Mouse (Mus musculus) layer of hippocampus, adult 2 months (tissue): ENCODE results near the gene Sypl2. TPM values are rescaled to one million over a fixed set of nuclear protein-coding genes. Genes with fewer than 3 reads are reported as not detected.
A peak's percentile ranks its signal among the peaks of the same experiment; 100 is the strongest.

Experiments
- DNase-seq, 2 experiments: peaks; one replicate each; pipeline ENCODE4 v3.0.0; 2022; ENCODE audit warnings: low spot score in 2 of 2
- H3K27ac ChIP-seq: fragments of 200-600 bp; 2 replicates; pipeline ENCODE4 v1.8.1; 2022
- H3K4me3 ChIP-seq: fragments of 200-600 bp; 2 replicates; pipeline ENCODE4 v1.8.1; 2022; ENCODE audit warnings: mild to moderate bottlenecking
- CTCF ChIP-seq: fragments of 200-600 bp; conservative IDR thresholded peaks from 2 replicates; pipeline ENCODE4 v1.8.1; 2022; ENCODE audit warnings: antibody characterized with exemption, mild to moderate bottlenecking, moderate library complexity
- total RNA-seq, 2 experiments: library from RNA; stranded (reverse); gene quantifications; 2 replicates each; pipeline ENCODE4 v1.2.3; 2021

Sypl2 gene
- total RNA-seq, 2 experiments from 2014 or later: 2.0 to 3.0 TPM

DNA sequence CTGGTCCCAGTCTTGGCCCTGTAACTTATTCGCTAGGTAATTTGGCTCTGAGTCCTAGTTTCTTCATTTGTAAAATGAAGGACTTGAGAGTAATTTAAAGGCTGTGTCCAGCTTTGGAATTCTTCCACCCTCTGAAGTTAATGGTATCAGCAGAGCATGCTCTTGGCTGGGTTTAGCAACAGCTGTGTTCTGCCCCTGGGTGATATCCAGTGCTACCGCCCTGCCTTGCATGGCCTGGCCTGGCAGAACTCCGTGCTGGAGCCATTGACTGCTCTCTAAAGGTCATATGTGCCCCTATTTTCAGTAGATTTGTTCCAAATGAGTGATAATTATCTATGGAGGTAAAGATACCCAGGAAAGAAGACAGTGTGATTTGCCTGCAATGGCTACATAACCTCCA lies 5.8 kb downstream of the Sypl2 start:
- Histone ChIP-seq H3K4me3 (no peak overlapping the region), H3K27ac (no peak overlapping the region)
- TF ChIP-seq CTCF: no peak
- DNase-seq: no peak

DNA sequence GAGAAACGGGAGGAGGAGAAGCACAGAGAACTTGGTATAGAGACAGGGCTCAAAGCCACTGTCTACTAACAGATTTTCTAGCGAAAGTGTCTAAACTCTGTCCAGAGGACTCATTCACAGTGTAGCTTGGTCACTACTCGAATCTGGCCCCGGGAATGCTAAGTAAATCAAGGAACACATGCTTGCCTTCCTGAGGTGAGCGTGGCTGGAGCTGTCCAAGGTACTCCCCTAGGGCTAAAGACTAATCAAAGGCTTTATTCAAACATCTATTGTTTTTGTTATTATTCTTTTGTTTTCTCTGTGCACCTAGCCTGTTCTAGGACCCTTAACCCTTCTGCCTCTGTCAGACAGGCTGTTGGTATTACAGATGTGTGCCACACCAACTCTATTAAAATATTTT lies 11.7 kb downstream of the Sypl2 start:
- no peak overlapping the region for H3K4me3 ChIP-seq
- TF ChIP-seq CTCF: no peak
- DNase-seq: no peak
- no peak overlapping the region for H3K27ac ChIP-seq

DNA sequence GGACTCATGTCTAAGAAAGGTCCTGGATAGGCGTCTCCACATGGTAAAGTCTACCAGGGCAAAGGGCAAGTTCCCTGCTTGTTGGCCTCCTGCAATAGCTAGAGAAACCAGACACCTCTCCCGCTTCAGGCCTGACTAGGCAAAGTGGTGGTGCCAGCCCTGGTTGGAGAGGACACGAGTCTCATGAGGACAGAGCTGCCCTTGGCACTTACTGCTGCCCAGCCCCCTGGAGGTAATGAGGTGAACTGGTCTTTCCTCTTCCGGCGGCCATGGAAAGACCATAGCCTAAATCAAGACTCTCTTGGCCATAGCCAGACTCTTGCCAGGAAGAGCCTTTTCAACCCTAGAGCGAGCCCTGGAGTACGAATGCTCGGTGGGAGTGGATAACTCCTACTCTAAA lies 14.0 kb downstream of the Sypl2 start:
- TF ChIP-seq CTCF: peak; percentile 45
- Histone ChIP-seq H3K4me3 (no peak overlapping the region), H3K27ac (peak overlapping the region; percentile 43)
- DNase-seq: no peak

DNA sequence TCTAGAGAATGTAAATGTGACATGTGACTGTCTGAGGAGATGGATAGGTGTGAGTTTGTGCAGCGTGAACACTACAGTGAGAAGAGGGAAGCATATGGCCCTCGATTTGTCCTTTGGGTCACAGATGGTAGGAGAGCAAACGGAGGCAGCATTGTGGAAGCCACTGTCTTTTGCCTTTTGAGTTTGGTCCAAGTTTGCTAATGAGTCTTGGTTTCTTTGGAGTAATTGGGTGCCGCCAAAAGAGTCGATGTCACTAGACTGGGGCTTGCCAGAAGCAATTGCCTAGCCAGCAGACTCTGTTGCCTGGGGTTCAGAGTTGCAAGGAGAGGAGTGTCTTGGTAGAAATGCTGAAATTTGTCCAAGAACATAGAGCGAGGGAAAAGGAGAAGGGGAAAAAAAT lies 14.6 kb downstream of the Sypl2 start:
- peak in 1 of 2 experiments; percentile 67 for DNase-seq
- Histone ChIP-seq H3K27ac (peak overlapping the region; percentile 100), H3K4me3 (no peak overlapping the region)
- TF ChIP-seq CTCF: no peak

DNA sequence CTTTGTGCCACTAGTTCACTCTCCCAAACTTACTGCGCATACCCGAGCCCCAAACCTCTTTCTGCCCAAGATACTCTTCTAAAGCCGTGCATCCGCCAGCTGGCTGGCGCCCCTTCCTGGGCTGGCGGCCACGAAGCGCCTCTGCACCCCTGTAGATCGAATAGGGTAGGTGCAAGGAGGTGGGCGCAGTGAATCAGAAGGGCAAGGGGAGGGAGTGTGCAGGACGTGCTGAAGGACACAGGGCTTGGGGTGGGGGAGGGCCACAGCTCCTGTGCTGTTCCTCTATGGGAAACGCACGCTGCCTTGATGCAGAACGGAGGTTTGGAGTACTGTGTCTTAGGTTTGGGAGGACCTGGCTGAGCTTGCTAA lies 15.7 kb downstream of the Sypl2 start, which contains the start of gene Atxn7l2:
Gene Atxn7l2 (minus strand): TSS at position 164 of the 369 bp plus-strand sequence.
- Histone ChIP-seq H3K4me3 (peak within 1 kb of the TSS; percentile 90), H3K27ac (peak within 1 kb of the TSS; percentile 100)
- TF ChIP-seq CTCF: peak; percentile 66
- peak in 1 of 2 experiments; percentile 71 for DNase-seq

DNA sequence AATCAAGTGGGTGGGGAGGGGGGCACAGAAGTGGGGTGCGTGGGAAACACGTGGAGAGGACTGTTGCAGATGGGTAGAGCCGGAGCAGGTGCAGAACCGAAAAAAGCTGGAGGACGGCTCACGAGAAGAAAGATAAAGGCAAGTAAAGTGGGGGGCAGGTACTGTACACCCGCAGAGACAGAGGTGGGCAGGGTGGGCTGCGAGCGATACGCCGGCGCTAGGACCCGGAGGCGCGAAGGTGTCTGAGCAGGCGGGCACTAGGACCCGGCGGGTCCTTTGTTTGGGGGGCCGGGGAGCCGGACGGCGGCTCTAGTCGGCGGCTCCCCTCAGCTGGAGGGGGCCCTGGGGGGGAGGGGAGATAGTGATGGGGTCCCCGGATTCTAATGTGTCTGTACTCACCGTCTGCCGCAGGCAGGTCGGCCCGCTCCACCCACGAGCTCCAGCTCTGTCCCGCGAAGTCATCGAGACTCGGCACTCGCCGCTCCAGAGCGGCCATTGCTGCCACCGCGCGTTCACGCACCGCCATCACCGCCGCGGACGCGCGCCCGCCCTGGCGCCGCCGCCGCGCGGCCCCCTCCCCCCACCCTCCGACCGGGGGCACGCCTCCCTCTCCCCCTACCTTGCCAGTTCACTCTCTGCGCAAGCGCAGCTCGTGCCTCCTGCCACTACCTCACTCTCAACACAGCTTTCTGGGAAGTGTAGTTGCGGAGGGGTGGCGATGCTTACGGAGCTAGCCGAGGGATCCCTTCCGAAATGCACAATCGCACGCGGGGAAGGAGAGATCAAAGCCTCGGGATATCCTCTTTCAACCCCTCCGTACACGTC lies 16.3 kb downstream of the Sypl2 start:
- no peak for TF ChIP-seq CTCF
- DNase-seq: peak; percentile 91 to 95
- peak overlapping the region; percentile 100 for H3K27ac ChIP-seq
- peak overlapping the region; percentile 90 for H3K4me3 ChIP-seq

DNA sequence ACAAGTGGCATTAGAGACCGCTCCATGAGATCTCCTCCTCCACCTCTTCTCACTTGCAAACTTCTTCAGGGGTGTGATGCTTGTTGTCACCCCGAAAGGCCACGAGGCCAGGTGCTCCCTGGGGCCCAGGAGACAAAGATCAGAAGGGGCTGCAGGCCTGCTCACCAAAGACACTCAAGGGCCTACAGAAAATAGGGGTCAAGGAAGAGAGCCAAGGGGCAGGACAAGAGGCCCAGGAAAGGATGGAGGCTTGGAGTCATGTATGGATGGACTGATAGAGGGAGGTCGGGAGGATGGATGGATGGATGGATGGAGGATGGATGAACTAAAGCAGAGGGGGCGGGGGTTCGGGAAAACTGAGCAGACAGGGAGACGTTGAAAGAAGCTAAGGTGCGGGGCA lies 16.9 kb downstream of the Sypl2 start:
- DNase-seq: no peak
- H3K4me3 ChIP-seq: peak overlapping the region; percentile 90
- H3K27ac ChIP-seq: peak overlapping the region; percentile 100
- no peak for TF ChIP-seq CTCF

DNA sequence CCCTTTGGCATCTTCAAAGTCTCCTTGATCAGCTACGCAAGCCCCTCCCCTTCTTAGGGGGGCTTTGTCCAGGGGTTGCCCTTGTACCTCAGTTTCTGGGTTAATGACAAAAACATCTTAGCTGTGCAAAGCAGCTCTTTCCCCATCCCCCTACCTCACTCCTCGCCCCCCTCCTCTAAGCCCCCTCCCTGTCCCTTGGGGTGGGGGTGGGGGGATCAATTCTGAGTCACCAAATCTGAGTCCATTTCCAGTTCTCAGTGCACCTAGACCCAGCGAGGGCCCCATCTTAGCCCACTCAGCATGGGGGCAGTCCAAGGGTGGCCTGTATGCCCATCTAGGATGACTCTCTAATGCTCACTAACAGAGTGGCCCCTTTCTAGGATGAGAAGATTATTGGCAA lies 17.4 kb downstream of the Sypl2 start:
- Histone ChIP-seq H3K27ac (peak overlapping the region; percentile 100), H3K4me3 (peak overlapping the region; percentile 90)
- no peak for TF ChIP-seq CTCF
- DNase-seq: no peak

DNA sequence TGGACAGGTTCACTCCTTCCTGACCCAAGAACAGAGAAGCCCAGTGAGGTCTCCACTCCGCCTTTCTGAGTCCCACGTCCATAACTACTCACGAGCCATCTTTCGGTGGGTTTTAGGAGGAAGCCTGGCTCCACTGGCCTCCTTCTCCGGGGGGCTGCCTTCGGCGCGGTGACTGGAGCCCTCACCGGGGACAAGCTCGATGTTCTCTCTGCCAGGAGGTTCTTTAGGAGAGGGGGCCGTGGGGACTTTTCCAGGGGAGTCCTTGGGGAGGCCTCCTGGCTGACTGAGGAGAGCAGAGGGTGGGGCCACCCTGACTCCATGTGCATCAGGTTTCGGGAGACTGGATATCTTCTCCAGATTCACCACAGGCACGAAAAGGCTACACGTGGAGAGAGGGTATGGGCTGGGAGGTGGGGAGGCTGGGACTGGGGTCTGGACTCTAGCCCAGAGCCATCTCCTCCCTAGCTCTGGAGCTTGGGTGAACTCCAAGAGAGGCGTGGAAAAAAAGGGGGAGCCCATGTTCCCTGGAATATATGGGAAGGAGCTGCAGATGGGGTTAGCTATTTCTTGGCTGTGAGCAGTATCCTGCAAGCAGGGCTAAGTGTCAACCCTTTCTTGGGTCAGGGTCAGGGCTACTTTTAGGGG lies 19.6 kb downstream of the Sypl2 start:
- TF ChIP-seq CTCF: no peak
- Histone ChIP-seq H3K4me3 (no peak overlapping the region), H3K27ac (peak overlapping the region; percentile 55)
- peak in 1 of 2 experiments; percentile 31 for DNase-seq

DNA sequence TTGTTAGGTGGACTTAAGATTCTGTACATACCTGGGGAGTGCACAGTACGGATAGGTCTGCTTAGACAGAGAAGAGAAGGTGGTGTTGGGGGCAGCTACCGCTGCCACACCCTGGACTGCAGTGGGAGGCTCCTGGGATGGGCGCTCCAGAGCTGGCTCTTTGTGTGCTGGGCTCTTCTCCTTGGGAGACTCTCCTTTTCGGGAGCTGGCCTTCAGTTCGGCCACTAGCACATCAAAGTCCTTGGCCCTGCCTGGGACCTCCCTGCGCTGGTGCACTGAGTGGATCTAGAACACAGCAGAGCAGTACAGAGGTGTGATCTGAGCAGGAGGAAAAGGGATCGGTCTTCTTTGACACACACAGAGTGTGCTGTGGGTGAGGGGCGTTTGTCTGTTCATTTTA lies 20.8 kb downstream of the Sypl2 start:
- Histone ChIP-seq H3K27ac (no peak overlapping the region), H3K4me3 (no peak overlapping the region)
- no peak for DNase-seq
- no peak for TF ChIP-seq CTCF

DNA sequence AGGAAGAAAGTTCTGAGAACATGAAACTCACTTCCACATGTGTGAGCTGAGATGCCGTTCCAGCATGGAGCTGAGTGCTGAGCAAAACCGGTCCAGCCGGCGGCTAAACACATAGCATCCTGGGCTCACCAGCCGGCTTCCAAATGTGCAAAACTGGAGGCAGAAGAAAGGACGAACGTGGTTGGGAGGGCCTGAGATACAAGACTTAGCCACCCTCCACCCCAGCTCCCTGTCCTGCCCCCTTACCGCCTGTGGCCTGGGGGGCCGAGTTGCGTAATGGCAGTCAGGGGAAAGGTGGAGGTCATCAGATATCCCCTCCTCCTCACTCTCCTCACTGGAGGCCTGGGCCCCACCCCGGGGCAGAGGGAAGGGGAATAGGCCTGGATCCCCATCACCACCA lies 22.0 kb downstream of the Sypl2 start:
- Histone ChIP-seq H3K4me3 (no peak overlapping the region), H3K27ac (no peak overlapping the region; the same call in 1 of the 2 replicates)
- no peak for TF ChIP-seq CTCF
- no peak for DNase-seq

DNA sequence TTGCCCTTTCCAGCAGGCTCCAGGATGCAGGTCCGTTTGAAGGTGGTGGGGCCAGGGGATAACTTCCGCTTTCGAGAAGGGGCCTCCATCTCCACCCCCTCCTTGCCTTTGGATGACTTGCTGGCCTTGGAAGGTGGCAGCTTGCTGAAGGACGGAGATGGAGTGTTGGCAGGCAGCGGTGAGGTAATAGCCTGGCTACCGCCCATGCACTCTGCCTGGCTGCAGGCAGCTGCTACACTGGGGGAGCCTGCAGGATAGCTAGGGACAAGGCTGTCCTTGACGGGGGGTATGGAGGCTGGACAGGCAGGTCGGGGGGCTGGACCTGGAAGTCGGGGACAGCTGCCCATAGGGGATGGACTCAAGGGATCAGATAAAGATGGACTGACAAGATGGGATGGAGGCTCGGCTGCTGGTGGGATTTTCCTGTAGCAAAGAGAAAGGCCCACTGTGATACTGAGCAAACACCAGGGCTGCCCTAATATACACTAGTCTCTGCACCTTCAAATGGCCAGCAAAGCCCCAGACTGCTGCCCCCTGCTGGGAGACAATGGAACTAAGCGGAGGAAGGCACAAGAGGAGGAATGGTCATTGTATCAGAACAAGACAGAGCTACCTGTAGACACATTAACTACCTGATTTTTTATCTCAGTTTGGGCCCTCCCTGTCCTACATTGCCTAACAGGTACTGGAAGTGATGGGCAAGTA lies 22.7 kb downstream of the Sypl2 start:
- peak; percentile 79 to 89 for DNase-seq
- H3K4me3 ChIP-seq: no peak overlapping the region
- H3K27ac ChIP-seq: peak overlapping the region; percentile 97
- peak; percentile 95 for TF ChIP-seq CTCF

DNA sequence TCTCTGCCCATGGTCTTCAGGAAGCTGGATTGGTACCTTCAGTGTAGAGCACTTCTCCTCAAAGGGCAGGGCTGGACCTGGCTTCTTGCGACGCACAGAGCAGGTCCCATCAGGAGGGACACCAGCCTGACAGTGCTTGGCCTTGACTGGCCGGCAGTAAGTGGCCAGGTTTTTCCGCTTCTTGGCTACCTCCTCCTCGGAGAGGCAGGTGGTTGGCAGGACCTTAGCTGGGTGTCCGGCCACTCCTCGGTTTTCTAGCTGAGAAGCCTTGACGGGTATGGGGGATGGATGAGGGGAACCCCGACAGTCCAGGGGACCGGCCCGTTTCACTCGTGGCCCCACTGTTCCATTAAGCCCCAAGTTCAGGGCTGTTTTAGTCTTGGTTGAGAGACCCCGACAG lies 23.2 kb downstream of the Sypl2 start:
- no peak for TF ChIP-seq CTCF
- H3K4me3 ChIP-seq: no peak overlapping the region
- peak overlapping the region; percentile 97 for H3K27ac ChIP-seq
- DNase-seq: no peak

DNA sequence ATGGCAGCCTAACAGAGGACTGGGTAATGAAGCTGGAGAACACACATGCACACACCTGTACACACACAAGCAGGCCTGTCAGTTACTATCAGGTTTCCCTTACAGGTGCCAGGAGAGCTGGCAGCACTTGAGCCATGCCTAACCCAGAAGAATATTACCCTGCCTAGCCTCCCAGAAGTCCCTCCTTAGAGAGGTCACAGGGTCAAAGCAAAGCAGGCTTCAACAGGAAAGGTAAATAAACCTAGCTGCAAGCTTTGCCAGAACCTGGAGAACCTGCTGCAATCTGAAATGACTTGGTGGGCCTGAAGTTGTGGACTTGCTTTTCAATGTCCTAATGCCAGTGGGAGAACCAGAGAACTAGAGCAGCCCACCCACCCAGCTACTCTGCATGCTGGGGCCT lies 23.9 kb downstream of the Sypl2 start:
- Histone ChIP-seq H3K4me3 (no peak overlapping the region), H3K27ac (peak overlapping the region; percentile 97)
- no peak for DNase-seq
- TF ChIP-seq CTCF: no peak
